In genomic region chr17:5805151-5805834, GRCm38 (mm10) we compare ENCODE assay signal across 10 mouse cellular contexts. TPM values are rescaled to one million over a fixed set of nuclear protein-coding genes. Genes with fewer than 3 reads are reported as not detected.
DNase-seq lines count a peak whose midpoint lies in the region; ATAC-seq and TF ChIP-seq lines count a peak whose summit lies in the region.
"Had no signal": no experiment of that assay in that cellular context is flagged by ENCODE, and none has a peak within 500 bp of the region (broad histone marks: within the 10 kb centered on the region; RNA-seq: fewer than 3 reads in every experiment).

No protein-coding gene starts in this region.

- H3K9me3 ChIP-seq in embryonic facial prominence, embryonic 13.5 days = no peaks in the 10 kb centered on the region
- no peaks in the 10 kb centered on the region for H3K9me3 ChIP-seq in limb, embryonic 15.5 days
- H3K9me3 ChIP-seq: heart, embryonic 13.5 days had no signal

- H3K9ac ChIP-seq in embryonic facial prominence, embryonic 13.5 days = no peak overlapping the region
- no peak overlapping the region for H3K9ac ChIP-seq in limb, embryonic 15.5 days
- H3K9ac ChIP-seq: heart, embryonic 13.5 days had no signal

- H3K4me1 ChIP-seq in embryonic facial prominence, embryonic 13.5 days = peaks cover 25% of the 10 kb centered on the region
- peaks cover 32% of the 10 kb centered on the region for H3K4me1 ChIP-seq in limb, embryonic 15.5 days

- H3K27me3 ChIP-seq in embryonic facial prominence, embryonic 13.5 days = no peaks in the 10 kb centered on the region
- no peaks in the 10 kb centered on the region for H3K27me3 ChIP-seq in limb, embryonic 15.5 days

- H3K4me2 ChIP-seq in embryonic facial prominence, embryonic 13.5 days = no peak overlapping the region
- 0 out of 2 replicates have a peak overlapping the region, but pooled peaks have one; percentile 6 for H3K4me2 ChIP-seq in limb, embryonic 15.5 days
- H3K4me2 ChIP-seq: heart, embryonic 13.5 days had no signal

- H3K36me3 ChIP-seq in embryonic facial prominence, embryonic 13.5 days = no peaks in the 10 kb centered on the region
- no peaks in the 10 kb centered on the region for H3K36me3 ChIP-seq in limb, embryonic 15.5 days
- H3K36me3 ChIP-seq: heart, embryonic 13.5 days had no signal

- peak overlapping the region; percentile 71 for H3K27ac ChIP-seq in layer of hippocampus, adult 2 months
- H3K27ac ChIP-seq in embryonic facial prominence, embryonic 13.5 days = peak overlapping the region; percentile 80
- H3K27ac ChIP-seq in limb, embryonic 15.5 days = peak overlapping the region; percentile 91
- H3K27ac ChIP-seq: heart, embryonic 13.5 days had no signal

- WGBS in embryonic facial prominence, embryonic 13.5 days = 39% methylated on average over 7 of the region's 7 CpGs
- WGBS in limb, embryonic 15.5 days = 30% methylated on average over 7 of the region's 7 CpGs

- TF ChIP-seq CTCF in layer of hippocampus, adult 2 months (conservative IDR thresholded peaks at IDR 0.05) = no peak

- H3K4me3 ChIP-seq in layer of hippocampus, adult 2 months = no peak overlapping the region
- H3K4me3 ChIP-seq in embryonic facial prominence, embryonic 13.5 days = no peak overlapping the region
- H3K4me3 ChIP-seq in limb, embryonic 15.5 days = no peak overlapping the region
- H3K4me3 ChIP-seq: heart, embryonic 13.5 days had no signal

- ATAC-seq in embryonic facial prominence, embryonic 13.5 days (ENCODE audit: insufficient number of reproducible peaks, insufficient read depth, low FRiP score, low TSS enrichment, low read depth) = no peak
- ATAC-seq in limb, embryonic 15.5 days (ENCODE audit: insufficient number of reproducible peaks, low FRiP score, low TSS enrichment, low read depth) = peak; percentile 76

- DNase-seq in layer of hippocampus, adult 2 months (ENCODE audit: low spot score in 2 of 2) = no peak
- no peak for DNase-seq in layer of hippocampus, postnatal 36 days
- peak; percentile 29 to 59 for DNase-seq in CD8-positive naive resting alpha-beta T cell, adult 2 months (ENCODE audit: low read depth in 2 of 2, low spot score in 2 of 2)
- no peak for DNase-seq in urinary bladder, postnatal 10 days (ENCODE audit: low spot score)
- DNase-seq in right cerebral cortex, postnatal 36 days (ENCODE audit: low spot score in 2 of 2) = no peak
- no peak for DNase-seq in layer of hippocampus, adult 9-11 months
- DNase-seq: lung, postnatal 14 days had no signal

RNA-seq across cellular contexts. Expression of gene Snx9, which starts 35.8 kb away (rescaled TPM):
- 10 to 100 TPM; 15.6 to 16.1 TPM for total RNA-seq in layer of hippocampus, adult 2 months (2021)
- total RNA-seq in layer of hippocampus, postnatal 36 days (2021) = 10 to 100 TPM; 13.8 to 14.7 TPM
- polyA plus RNA-seq in embryonic facial prominence, embryonic 13.5 days (2015; fragmentation: Nextera tagmentation; extraction: Ambion mirVana) = 22.9 and 23.4 TPM in 2 replicates
- polyA plus RNA-seq in limb, embryonic 15.5 days (2015; fragmentation: Nextera tagmentation; extraction: Ambion mirVana) = 33.7 and 34.9 TPM in 2 replicates

Comparison
In these comparisons a context has a peak if more than half of its experiments do, and no peak if none do; other contexts are left out.
1. DNase-seq: peak in CD8-positive naive resting alpha-beta T cell, adult 2 months (2 of 2); none in layer of hippocampus, adult 2 months (0 of 2), layer of hippocampus, postnatal 36 days (0 of 2), urinary bladder, postnatal 10 days (single experiment), right cerebral cortex, postnatal 36 days (0 of 2) and layer of hippocampus, adult 9-11 months (single experiment).
2. Peak in every context shown above with its lines, with median percentiles within 50 percentile points of each other: H3K27ac ChIP-seq.